Comparison of ENCODE assay signal across 13 mouse cellular contexts in the genomic region with DNA sequence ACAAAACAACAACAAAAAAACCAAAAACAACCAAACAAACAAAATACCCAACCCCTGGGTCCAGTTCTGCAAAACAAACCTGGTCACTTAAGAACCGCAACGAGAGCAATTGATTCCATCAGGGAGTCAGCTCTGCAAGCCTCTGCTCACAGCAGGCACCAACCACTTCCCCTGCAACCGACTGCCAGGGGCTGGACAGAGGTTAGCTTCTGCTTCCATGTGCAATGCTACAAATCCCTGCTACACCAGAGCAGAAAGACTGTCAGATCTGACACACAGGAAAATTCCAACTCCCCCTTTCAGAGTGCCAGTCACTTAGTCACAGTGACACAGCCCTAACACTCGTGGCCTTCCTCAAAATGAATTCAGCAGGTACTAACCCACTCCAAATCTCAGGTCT. TPM values are rescaled to one million over a fixed set of nuclear protein-coding genes. Genes with fewer than 3 reads are reported as not detected.
A peak's percentile ranks its signal among the peaks of the same experiment; 100 is the strongest.
DNase-seq lines count a peak whose midpoint lies in the region; ATAC-seq and TF ChIP-seq lines count a peak whose summit lies in the region.
"Had no signal": no experiment of that assay in that cellular context is flagged by ENCODE, and none has a peak within 500 bp of the region (broad histone marks: within the 10 kb centered on the region; RNA-seq: fewer than 3 reads in every experiment).

No protein-coding gene starts in this region.

- H3K36me3 ChIP-seq in liver, adult 2 months (ENCODE audit: control insufficient read depth, insufficient read depth, low read length), result no peaks in the 10 kb centered on the region
- no peaks in the 10 kb centered on the region for H3K36me3 ChIP-seq in liver, embryonic 11.5 days (ENCODE audit: control insufficient read depth, insufficient read depth, low read length)
- no peaks in the 10 kb centered on the region for H3K36me3 ChIP-seq in forebrain, postnatal 0 days (ENCODE audit: insufficient read depth)
- H3K36me3 ChIP-seq: limb, embryonic 13.5 days had no signal

- no peak for TF ChIP-seq POLR2A in liver, adult 2 months (IDR thresholded peaks at IDR 0.05; ENCODE audit: extremely low read depth, insufficient read depth, low read length)

- H3K4me1 ChIP-seq in liver, adult 2 months (ENCODE audit: control insufficient read depth, insufficient read depth, low read length), result peaks cover 60% of the 10 kb centered on the region
- H3K4me1 ChIP-seq in liver, embryonic 11.5 days (replicated peaks; ENCODE audit: control insufficient read depth, insufficient read depth, low read length), result peaks cover 50% of the 10 kb centered on the region
- H3K4me1 ChIP-seq in forebrain, postnatal 0 days (ENCODE audit: insufficient read depth), result no peaks in the 10 kb centered on the region; the same call in 1 of the 2 replicates

- no peak for TF ChIP-seq CTCF in liver, adult 2 months (IDR thresholded peaks at IDR 0.05; ENCODE audit: low read depth, low read length)
- TF ChIP-seq CTCF in forebrain, postnatal 0 days (IDR thresholded peaks at IDR 0.05; ENCODE audit: low read depth), result no peak

- 12% methylated on average over 4 of the region's 4 CpGs for WGBS in liver, adult 2 months
- WGBS in liver, embryonic 11.5 days, result 38% methylated on average over 4 of the region's 4 CpGs
- WGBS in forebrain, postnatal 0 days, result 35% methylated on average over 4 of the region's 4 CpGs

- no peak overlapping the region for H3K4me2 ChIP-seq in liver, embryonic 11.5 days
- no peak overlapping the region for H3K4me2 ChIP-seq in forebrain, postnatal 0 days (ENCODE audit: low read depth)
- H3K4me2 ChIP-seq: limb, embryonic 13.5 days had no signal

- ATAC-seq in liver, embryonic 11.5 days (replicated peaks; ENCODE audit: low FRiP score), result no peak
- ATAC-seq in megakaryocyte, adult 5-6 weeks (ENCODE audit: poor library complexity, severe bottlenecking), result peak; percentile 66
- no peak for ATAC-seq in forebrain, postnatal 0 days

- no peaks in the 10 kb centered on the region for H3K27me3 ChIP-seq in liver, adult 2 months (ENCODE audit: control insufficient read depth, insufficient read depth, low read length)
- no peaks in the 10 kb centered on the region for H3K27me3 ChIP-seq in liver, embryonic 11.5 days (replicated peaks; ENCODE audit: control insufficient read depth, insufficient read depth, low read length)
- no peaks in the 10 kb centered on the region for H3K27me3 ChIP-seq in forebrain, postnatal 0 days (ENCODE audit: insufficient read depth, low read length)
- H3K27me3 ChIP-seq: limb, embryonic 13.5 days had no signal

- H3K27ac ChIP-seq in liver, adult 2 months (replicated peaks; ENCODE audit: insufficient read depth, low read depth, low read length), result peak overlapping the region; percentile 28
- H3K27ac ChIP-seq in liver, embryonic 11.5 days (ENCODE audit: low read depth, low read length), result no peak overlapping the region
- no peak overlapping the region for H3K27ac ChIP-seq in forebrain, postnatal 0 days (ENCODE audit: low read depth, low read length)
- H3K27ac ChIP-seq: limb, embryonic 13.5 days had no signal

- H3K9me3 ChIP-seq in liver, embryonic 11.5 days (ENCODE audit: control insufficient read depth, low read length), result no peaks in the 10 kb centered on the region
- no peaks in the 10 kb centered on the region for H3K9me3 ChIP-seq in forebrain, postnatal 0 days (ENCODE audit: low read length)
- H3K9me3 ChIP-seq: limb, embryonic 13.5 days had no signal

- peaks cover 59% of the 10 kb centered on the region for H3K79me2 ChIP-seq in liver, adult 2 months (ENCODE audit: control insufficient read depth, insufficient read depth, low read length)

- H3K4me3 ChIP-seq in liver, adult 2 months (ENCODE audit: insufficient read depth, low read depth, low read length), result no peak overlapping the region
- H3K4me3 ChIP-seq in liver, embryonic 11.5 days (ENCODE audit: low read depth, low read length), result no peak overlapping the region
- H3K4me3 ChIP-seq in forebrain, postnatal 0 days (ENCODE audit: low read depth, low read length), result no peak overlapping the region
- H3K4me3 ChIP-seq: limb, embryonic 13.5 days had no signal

- peak overlapping the region; percentile 38 for H3K9ac ChIP-seq in liver, adult 2 months (ENCODE audit: low read depth, low read length)
- no peak overlapping the region for H3K9ac ChIP-seq in liver, embryonic 11.5 days (ENCODE audit: low read depth, low read length)
- no peak overlapping the region for H3K9ac ChIP-seq in forebrain, postnatal 0 days
- H3K9ac ChIP-seq: limb, embryonic 13.5 days had no signal

- peak; percentile 4 for DNase-seq in gastrocnemius, postnatal 10 days
- DNase-seq in gastrocnemius, adult 18-20 months (ENCODE audit: low spot score), result no peak
- no peak for DNase-seq in liver, adult 2 months (ENCODE audit: extremely low read depth, low read depth, low spot score)
- DNase-seq in liver, embryonic 11.5 days (ENCODE audit: low spot score), result no peak
- DNase-seq in T-cell, adult 2 months (ENCODE audit: low spot score), result no peak
- DNase-seq in forebrain, postnatal 0 days, result no peak
- no peak for DNase-seq in kidney, adult 11 months
- DNase-seq: adrenal gland, postnatal 10 days; B cell, adult 2 months; kidney, postnatal 10 days; lung, postnatal 14 days had no signal

RNA-seq across cellular contexts. Expression of a gene that starts 6.4 kb away (rescaled TPM):
- 10 to 100 TPM; 28.4 to 33.3 TPM for total RNA-seq in gastrocnemius, postnatal 10 days (2021)
- total RNA-seq in gastrocnemius, adult 18-20 months (2021), result 10 to 100 TPM; 34.2 to 51.0 TPM
- total RNA-seq in liver, adult 2 months (2014; rRNA removed), result 29.5 and 34.1 TPM in 2 replicates
- polyA plus RNA-seq in liver, adult 2 months (2012; rRNA removed), result 35.9 and 40.1 TPM in 2 replicates
- polyA plus RNA-seq in liver, embryonic 11.5 days (2014; fragmentation: Nextera tagmentation; extraction: Ambion mirVana), result 69.6 and 77.5 TPM in 2 replicates
- total RNA-seq in megakaryocyte, adult 5-6 weeks (2015), result 148 TPM in 2 replicates
- 81.2 and 94.4 TPM in 2 replicates for total RNA-seq in megakaryocyte, adult 5-6 weeks (2017)
- total RNA-seq in forebrain, postnatal 0 days (2014; rRNA removed), result 7.6 and 7.7 TPM in 2 replicates
- 12.6 and 14.1 TPM in 2 replicates for polyA plus RNA-seq in forebrain, postnatal 0 days (2015; fragmentation: Nextera tagmentation; extraction: Ambion mirVana)

RNA-seq across cellular contexts. Expression of a gene that starts 38.9 kb away (rescaled TPM):
- 100 to 1,000 TPM; 280 to 305 TPM for total RNA-seq in gastrocnemius, postnatal 10 days (2021)
- total RNA-seq in gastrocnemius, adult 18-20 months (2021), result 100 to 1,000 TPM; 112 to 143 TPM
- 44.2 and 45.5 TPM in 2 replicates for total RNA-seq in liver, adult 2 months (2014; rRNA removed)
- polyA plus RNA-seq in liver, adult 2 months (2012; rRNA removed), result 13.9 and 14.1 TPM in 2 replicates
- 222 and 234 TPM in 2 replicates for polyA plus RNA-seq in liver, embryonic 11.5 days (2014; fragmentation: Nextera tagmentation; extraction: Ambion mirVana)
- total RNA-seq in megakaryocyte, adult 5-6 weeks (2015), result 596 and 620 TPM in 2 replicates
- total RNA-seq in megakaryocyte, adult 5-6 weeks (2017), result 223 and 241 TPM in 2 replicates
- total RNA-seq in forebrain, postnatal 0 days (2014; rRNA removed), result 85.7 and 107 TPM in 2 replicates
- polyA plus RNA-seq in forebrain, postnatal 0 days (2015; fragmentation: Nextera tagmentation; extraction: Ambion mirVana), result 101 and 132 TPM in 2 replicates
